Mouse (Mus musculus) spleen, adult 2 months (tissue): ENCODE measurements at regions not wholly inside any gene's neighbourhood (a gene's known extent, or its start where the extent isn't known, plus 50 kb on each side); places are given as distances from the start of the nearest gene placed in this dataset.

Experiments
- CTCF ChIP-seq: fragments of 200-500 bp; IDR thresholded peaks from 2 replicates; pipeline ENCODE4 v1.5.1; 2011; ENCODE audit warnings: mild to moderate bottlenecking, inconsistent platforms; ENCODE audit not compliant: insufficient read depth, insufficient read length, insufficient replicate concordance; ENCODE audit errors: extremely low read depth
- POLR2A ChIP-seq: fragments of 200-500 bp; IDR thresholded peaks from 2 replicates; pipeline ENCODE4 v1.6.1; 2011; ENCODE audit warnings: low read depth, low read length, inconsistent platforms

DNA sequence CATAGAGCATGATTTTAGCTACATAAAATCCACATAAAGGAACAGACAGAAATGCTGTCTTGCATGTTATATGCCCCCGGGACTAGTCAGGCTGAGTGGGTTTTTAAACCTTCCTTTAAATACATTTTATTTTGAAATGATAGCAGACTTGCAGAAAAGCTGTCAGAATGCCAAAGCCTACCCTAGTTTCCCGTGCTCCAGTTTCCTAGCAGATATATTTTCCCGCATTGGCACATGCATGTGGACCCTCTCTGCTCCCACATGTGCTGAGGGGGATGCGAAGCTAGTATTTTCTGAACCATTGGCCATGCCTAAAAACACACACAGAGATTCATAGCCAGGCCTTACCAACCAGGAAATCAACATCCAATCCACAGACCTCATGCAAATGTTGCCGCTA, 105.8 kb downstream of the Utp6 start:
- no peak for TF ChIP-seq CTCF
- no peak for TF ChIP-seq POLR2A
